Mouse (Mus musculus): ENCODE measurements around the gene Coa3. TPM values are rescaled to one million over a fixed set of nuclear protein-coding genes. Genes with fewer than 3 reads are reported as not detected.
A peak's percentile ranks its signal among the peaks of the same experiment; 100 is the strongest.

Coa3 gene
- polyA plus RNA-seq, 1 experiment = not detected

DNA sequence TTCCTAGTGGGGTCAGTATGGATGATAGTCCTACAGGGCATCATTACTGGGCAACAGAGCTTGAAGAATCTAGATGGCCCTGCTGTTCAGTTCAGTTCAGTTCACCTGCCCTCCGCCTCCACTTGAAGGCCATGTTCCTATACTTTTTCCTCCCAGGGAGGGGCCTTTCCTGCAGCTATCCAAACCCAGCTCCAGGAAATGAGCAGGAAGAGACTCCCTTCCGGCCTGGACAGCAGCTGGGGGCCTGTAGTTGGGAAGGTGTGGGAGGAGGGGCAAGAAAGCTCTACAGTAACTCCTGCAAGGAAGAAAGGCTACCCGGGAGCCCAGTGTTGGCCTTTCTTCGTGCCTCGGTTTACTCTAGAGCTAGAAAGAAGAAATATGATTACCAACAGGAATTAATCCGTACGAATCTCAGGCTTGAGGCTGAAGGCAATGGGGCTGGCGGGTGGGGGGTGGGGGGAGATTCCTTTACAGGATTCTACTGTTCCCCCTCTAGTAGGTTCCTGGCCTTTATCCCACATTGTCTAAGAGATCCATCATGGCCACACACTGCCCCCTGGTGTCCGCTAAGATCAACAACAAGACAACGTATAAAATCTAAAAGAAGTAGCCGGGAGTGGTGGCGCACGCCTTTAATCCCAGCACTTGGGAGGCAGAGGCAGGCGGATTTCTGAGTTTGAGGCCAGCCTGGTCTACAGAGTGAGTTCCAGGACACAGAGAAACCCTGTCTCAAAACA, 30.5 kb downstream of the Coa3 start:
- peaks cover 8% of the 10 kb centered on the region for H3K4me1 ChIP-seq (ENCODE audit: control insufficient read depth, insufficient read depth, low read length)
- H3K27ac ChIP-seq (ENCODE audit: insufficient read depth, low read depth, low read length) = no peak overlapping the region
- H3K4me3 ChIP-seq (ENCODE audit: insufficient read depth, low read depth, low read length) = no peak overlapping the region
- 0 out of 2 replicates have a peak, but pooled peaks have one; percentile 10 for TF ChIP-seq CTCF (IDR thresholded peaks at IDR 0.05; ENCODE audit: insufficient read depth, low read depth, low read length)
- no peak for TF ChIP-seq POLR2A (IDR thresholded peaks at IDR 0.05; ENCODE audit: insufficient read depth, low read depth, low read length)
- WGBS = 34% methylated on average over 14 of the region's 14 CpGs

DNA sequence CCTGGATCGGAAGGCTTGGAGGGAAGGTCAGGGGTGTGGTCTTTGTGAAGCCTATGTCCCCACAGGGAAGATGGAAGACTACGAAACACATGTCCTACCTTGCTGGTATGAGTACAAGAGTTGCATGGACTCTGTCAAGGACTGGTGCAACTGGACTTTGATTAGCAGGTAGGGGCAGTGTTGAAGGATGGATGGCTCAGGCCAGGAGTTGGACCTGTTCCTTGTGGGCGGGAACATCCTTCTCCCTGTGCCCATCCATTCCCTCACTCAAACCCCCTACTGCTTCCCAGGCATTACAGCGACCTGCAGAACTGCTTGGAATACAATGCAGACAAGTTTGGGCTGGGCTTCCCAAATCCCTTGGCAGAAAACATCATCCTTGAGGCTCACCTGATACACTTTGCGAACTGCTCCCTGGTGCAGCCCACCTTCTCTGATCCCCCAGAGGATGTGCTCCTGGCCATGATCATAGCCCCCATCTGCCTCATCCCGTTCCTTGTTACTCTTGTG, 31.3 kb downstream of the Coa3 start:
- peaks cover 8% of the 10 kb centered on the region for H3K4me1 ChIP-seq (ENCODE audit: control insufficient read depth, insufficient read depth, low read length)
- no peak overlapping the region for H3K4me3 ChIP-seq (ENCODE audit: insufficient read depth, low read depth, low read length)
- WGBS = 91% methylated on average over 6 of the region's 6 CpGs
- TF ChIP-seq CTCF (IDR thresholded peaks at IDR 0.05; ENCODE audit: insufficient read depth, low read depth, low read length) = no peak
- TF ChIP-seq POLR2A (IDR thresholded peaks at IDR 0.05; ENCODE audit: insufficient read depth, low read depth, low read length) = no peak
- no peak overlapping the region for H3K27ac ChIP-seq (ENCODE audit: insufficient read depth, low read depth, low read length)

DNA sequence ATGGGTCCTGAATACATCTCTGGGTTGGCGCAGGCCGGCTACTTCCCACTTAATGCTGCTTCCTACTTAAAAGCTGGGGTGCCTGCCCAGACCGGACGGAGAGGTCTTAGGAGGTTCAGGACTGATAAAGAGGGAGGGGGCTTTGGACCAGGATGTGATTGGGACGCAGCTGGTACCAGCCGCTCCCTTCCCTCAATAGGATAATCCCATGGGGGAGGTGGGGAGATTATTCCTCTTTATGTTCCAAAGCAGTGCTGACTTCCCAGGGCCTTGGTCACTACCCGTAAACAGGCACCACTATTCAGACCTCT, 32.3 kb downstream of the Coa3 start:
- Histone ChIP-seq H3K4me1 (ENCODE audit: control insufficient read depth, insufficient read depth, low read length) (peaks cover 8% of the 10 kb centered on the region), H3K27ac (ENCODE audit: insufficient read depth, low read depth, low read length) (0 out of 2 replicates have a peak overlapping the region, but pooled peaks have one; percentile 19), H3K4me3 (ENCODE audit: insufficient read depth, low read depth, low read length) (peak overlapping the region; percentile 62)
- 22% methylated on average over 7 of the region's 7 CpGs for whole genome bisulfite sequencing
- no peak for TF ChIP-seq CTCF (IDR thresholded peaks at IDR 0.05; ENCODE audit: insufficient read depth, low read depth, low read length)

DNA sequence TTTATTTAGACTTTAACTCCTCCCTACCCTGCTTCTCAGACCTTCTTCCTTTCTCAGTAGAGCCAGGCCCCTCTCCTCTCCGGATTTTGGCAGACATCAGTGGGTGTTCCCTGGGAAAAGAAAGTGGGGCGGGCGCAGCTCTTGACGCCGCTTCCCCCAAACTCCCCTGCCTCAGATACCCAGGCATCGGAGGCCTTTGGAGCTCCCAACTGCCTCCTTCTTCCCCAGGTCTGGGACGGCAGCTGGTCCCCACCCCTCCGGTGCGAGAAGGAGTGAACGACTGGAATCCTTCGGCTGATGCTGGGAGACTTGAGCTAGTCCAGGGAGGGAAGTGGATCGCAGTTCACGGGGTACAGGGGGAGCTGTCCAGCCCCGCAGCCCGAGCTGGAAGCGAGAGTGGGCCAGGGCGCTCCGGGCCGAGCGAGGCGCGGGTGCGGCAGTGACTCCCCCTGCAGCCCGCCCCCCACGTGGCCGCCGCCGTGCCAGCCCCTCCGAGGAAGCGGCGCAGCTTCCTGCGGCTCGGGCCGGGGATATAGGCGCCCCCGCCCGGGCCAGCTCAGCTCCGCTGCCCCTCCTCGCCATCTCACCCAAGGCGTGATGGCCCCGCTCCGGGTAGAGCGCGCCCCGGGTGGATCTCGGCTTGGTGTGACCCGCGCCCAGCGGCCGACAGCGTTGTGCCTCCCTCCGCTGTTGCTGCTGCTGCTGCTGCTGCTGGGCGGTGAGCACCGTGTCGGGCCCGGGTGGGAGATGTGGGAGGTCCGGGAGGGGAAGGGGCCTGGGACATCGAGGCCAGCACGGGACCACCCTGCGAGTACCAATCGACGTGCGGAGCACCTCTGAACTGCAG, 32.8 kb downstream of the Coa3 start, which contains the start of gene Ramp2:
Gene Ramp2 (plus strand): TSS at position 174 of the 847 bp plus-strand sequence.
- TF ChIP-seq CTCF (IDR thresholded peaks at IDR 0.05; ENCODE audit: insufficient read depth, low read depth, low read length) = no peak
- no peak for TF ChIP-seq POLR2A (IDR thresholded peaks at IDR 0.05; ENCODE audit: insufficient read depth, low read depth, low read length)
- under 1% methylated on average over 60 of the region's 63 CpGs for WGBS
- H3K4me3 ChIP-seq (ENCODE audit: insufficient read depth, low read depth, low read length) = peak within 1 kb of the TSS; percentile 62
- peak within 1 kb of the TSS; percentile 35; the same call in 1 of the 2 replicates for H3K27ac ChIP-seq (ENCODE audit: insufficient read depth, low read depth, low read length)
- peaks cover 8% of the 10 kb centered on the region for H3K4me1 ChIP-seq (ENCODE audit: control insufficient read depth, insufficient read depth, low read length)

DNA sequence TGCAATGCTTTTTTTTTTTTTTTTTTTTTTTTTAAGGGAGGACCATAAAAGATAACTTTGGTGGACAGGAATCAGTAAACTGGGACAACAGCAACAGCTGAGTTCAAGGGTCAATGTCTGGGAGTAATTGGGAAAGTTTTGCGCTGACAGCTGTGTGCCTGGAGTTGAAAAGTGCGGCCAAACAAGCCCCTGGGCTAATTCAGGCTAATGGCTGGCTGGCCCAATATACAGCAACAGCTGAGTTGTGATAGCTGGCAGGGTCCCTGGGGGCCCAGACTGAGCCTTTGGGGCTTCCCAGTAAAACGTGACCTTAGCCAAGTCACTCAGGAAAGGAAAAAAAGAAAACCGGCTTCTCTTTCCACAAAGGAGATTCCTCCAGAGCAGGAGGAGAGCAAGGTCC, 33.8 kb downstream of the Coa3 start:
- Histone ChIP-seq H3K27ac (ENCODE audit: insufficient read depth, low read depth, low read length) (no peak overlapping the region), H3K4me1 (ENCODE audit: control insufficient read depth, insufficient read depth, low read length) (peaks cover 8% of the 10 kb centered on the region), H3K4me3 (ENCODE audit: insufficient read depth, low read depth, low read length) (no peak overlapping the region)
- 68% methylated on average over 4 of the region's 4 CpGs for WGBS
- TF ChIP-seq CTCF (IDR thresholded peaks at IDR 0.05; ENCODE audit: insufficient read depth, low read depth, low read length) = no peak
- TF ChIP-seq POLR2A (IDR thresholded peaks at IDR 0.05; ENCODE audit: insufficient read depth, low read depth, low read length) = no peak

DNA sequence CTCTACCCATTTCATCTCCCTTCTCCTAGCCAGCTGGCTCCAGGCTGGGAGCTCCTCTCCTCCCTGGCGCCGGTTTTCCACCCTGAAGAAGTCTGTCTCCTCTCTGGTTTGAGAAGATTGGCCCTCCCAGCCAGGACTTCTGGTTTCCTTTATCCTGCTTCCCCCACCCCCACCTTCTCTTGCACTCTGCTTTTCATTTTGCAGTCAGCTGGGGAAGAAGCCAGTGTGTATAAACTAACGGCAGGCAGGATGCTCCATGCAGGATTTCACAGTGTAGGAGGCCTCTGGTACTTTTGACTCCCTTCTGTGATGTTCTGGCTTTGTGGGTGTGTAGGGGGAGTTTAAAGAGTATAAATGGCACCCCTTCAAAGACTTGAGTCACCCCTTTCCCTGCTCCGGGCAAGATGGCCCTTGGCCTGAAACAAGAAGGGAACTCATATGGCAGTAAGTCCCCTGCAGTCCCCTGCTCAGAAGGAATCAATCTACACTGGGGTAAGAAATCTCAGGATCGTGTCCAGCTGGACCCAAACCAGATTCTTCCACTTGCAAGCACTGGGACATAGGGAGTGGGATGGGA, 40.8 kb downstream of the Coa3 start:
- peaks cover 6% of the 10 kb centered on the region for H3K4me1 ChIP-seq (ENCODE audit: control insufficient read depth, insufficient read depth, low read length)
- 0 out of 2 replicates have a peak overlapping the region, but pooled peaks have one; percentile 29 for H3K27ac ChIP-seq (ENCODE audit: insufficient read depth, low read depth, low read length)
- H3K4me3 ChIP-seq (ENCODE audit: insufficient read depth, low read depth, low read length) = no peak overlapping the region
- WGBS = 29% methylated on average over 5 of the region's 5 CpGs
- TF ChIP-seq CTCF (IDR thresholded peaks at IDR 0.05; ENCODE audit: insufficient read depth, low read depth, low read length) (no peak), POLR2A (IDR thresholded peaks at IDR 0.05; ENCODE audit: insufficient read depth, low read depth, low read length) (no peak)

DNA sequence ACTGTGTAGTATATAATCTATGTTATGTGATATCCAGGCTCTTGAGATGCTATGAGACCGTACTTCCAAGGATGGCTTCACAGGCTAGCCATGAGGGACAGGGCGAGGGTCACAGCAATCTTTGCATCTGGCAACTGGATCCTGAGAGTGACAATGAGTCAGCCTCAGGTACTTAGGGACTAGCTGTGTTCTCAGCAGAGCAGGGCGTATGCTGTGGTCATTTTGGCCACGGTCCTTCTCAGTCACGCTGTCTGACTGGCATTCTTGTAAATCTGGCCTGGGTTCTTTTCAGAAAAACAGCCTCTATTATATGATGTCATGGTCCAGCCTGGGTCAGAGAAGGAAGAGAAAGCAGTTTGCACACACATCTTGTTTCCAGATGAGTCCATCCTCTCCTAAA, 42.1 kb downstream of the Coa3 start:
- H3K4me1 ChIP-seq (ENCODE audit: control insufficient read depth, insufficient read depth, low read length) = peaks cover 10% of the 10 kb centered on the region
- H3K4me3 ChIP-seq (ENCODE audit: insufficient read depth, low read depth, low read length) = no peak overlapping the region
- H3K27ac ChIP-seq (ENCODE audit: insufficient read depth, low read depth, low read length) = no peak overlapping the region
- TF ChIP-seq POLR2A (IDR thresholded peaks at IDR 0.05; ENCODE audit: insufficient read depth, low read depth, low read length) (no peak), CTCF (IDR thresholded peaks at IDR 0.05; ENCODE audit: insufficient read depth, low read depth, low read length) (no peak)
- 92% methylated on average over 5 of the region's 5 CpGs for WGBS

DNA sequence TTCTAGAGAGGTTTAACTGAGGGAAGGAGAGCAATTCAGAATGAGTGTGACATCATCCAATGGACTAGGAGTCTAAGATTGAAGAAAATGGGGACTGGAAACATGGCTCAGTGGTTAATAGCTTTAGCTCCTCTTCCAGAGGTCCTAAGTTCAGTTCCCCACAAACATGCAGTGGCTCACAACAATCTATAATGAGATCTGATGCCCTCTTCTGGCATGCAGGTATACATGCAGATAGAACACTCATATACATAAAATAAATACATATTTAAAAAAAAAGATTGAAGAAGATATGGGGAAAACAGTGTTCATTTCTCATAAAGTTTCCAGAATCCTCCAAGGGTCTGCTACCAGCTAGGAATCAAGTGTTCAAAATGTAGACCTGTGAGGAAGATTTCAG, 43.5 kb downstream of the Coa3 start:
- no peak overlapping the region for H3K27ac ChIP-seq (ENCODE audit: insufficient read depth, low read depth, low read length)
- H3K4me1 ChIP-seq (ENCODE audit: control insufficient read depth, insufficient read depth, low read length) = peaks cover 23% of the 10 kb centered on the region
- H3K4me3 ChIP-seq (ENCODE audit: insufficient read depth, low read depth, low read length) = no peak overlapping the region
- TF ChIP-seq CTCF (IDR thresholded peaks at IDR 0.05; ENCODE audit: insufficient read depth, low read depth, low read length) = no peak
- no peak for TF ChIP-seq POLR2A (IDR thresholded peaks at IDR 0.05; ENCODE audit: insufficient read depth, low read depth, low read length)

DNA sequence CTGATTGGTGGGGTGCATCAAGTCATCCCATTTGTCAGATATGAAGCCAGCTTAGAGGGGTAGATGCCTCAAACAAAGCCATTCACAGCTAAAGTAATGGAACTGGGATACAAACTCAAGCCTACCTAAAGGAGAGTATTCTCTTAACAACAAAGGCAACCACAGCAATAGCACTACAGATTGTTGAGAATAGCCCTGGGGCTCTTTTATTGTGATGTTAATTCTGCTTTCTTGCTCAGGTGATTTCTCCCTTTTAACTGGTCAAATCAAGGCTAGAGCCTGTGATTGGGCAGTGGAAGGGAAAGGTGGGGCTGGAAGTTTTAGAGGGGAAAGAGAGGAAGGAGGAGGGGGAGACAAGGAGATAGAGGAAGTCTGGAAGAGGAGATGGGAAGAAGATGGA, 44.8 kb downstream of the Coa3 start:
- peaks cover 33% of the 10 kb centered on the region for H3K4me1 ChIP-seq (ENCODE audit: control insufficient read depth, insufficient read depth, low read length)
- TF ChIP-seq CTCF (IDR thresholded peaks at IDR 0.05; ENCODE audit: insufficient read depth, low read depth, low read length) = no peak
- no peak for TF ChIP-seq POLR2A (IDR thresholded peaks at IDR 0.05; ENCODE audit: insufficient read depth, low read depth, low read length)
- no peak overlapping the region for H3K4me3 ChIP-seq (ENCODE audit: insufficient read depth, low read depth, low read length)
- H3K27ac ChIP-seq (ENCODE audit: insufficient read depth, low read depth, low read length) = no peak overlapping the region
